Mouse (Mus musculus): Measurements from ENCODE around the gene Heg1. TPM values are rescaled to one million over a fixed set of nuclear protein-coding genes. Genes with fewer than 3 reads are reported as not detected.

Heg1 gene
- 10 to 100 TPM; 24.6 to 28.8 TPM for total RNA-seq (2021)
- long read RNA-seq, experiment 1, partial matches to known transcripts = 1 of 9 reads
- long read RNA-seq, experiment 1, other reads (novel, unspliced or antisense) = 8 of 9 reads
- long read RNA-seq, experiment 2, partial matches to known transcripts = 1 of 10 reads
- long read RNA-seq, experiment 2, other reads (novel, unspliced or antisense) = 8 of 10 reads

DNA sequence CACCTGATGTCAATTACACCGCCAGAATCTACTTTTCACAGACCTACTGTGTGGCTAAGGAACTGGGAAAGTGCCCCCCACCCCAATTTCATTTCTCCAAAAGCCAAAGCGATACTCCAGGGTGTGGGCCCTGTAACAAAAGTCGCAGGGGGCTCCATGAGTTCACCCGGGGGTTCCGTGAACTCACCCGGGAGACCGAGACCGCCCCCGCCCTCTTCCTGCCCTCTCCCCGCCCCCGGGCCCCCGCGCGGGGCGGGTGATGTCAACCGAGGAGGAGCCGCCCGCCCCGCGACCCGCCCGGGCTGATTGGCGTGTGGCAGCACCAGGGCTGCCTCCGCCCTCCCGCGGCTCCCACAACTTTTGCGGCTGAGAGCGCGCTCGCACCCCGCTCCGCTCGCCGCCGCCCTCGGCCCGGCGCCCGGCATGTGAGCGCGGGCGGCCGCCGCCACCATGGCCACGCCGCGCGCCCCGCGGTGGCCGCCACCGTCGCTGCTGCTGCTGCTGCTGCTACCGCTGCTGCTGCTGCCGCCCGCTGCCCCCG is at the start of gene Heg1:
Gene Heg1, plus strand, starts transcription at position 209 of the 541 bp plus-strand sequence.
- peak; percentile 33 to 50 for DNase-seq (ENCODE audit: low spot score in 2 of 2)
- TF ChIP-seq CTCF (conservative IDR thresholded peaks at IDR 0.05) = peak; percentile 20; the same call in 1 of the 2 replicates
- peak within 1 kb of the TSS; percentile 91 for H3K27ac ChIP-seq

DNA sequence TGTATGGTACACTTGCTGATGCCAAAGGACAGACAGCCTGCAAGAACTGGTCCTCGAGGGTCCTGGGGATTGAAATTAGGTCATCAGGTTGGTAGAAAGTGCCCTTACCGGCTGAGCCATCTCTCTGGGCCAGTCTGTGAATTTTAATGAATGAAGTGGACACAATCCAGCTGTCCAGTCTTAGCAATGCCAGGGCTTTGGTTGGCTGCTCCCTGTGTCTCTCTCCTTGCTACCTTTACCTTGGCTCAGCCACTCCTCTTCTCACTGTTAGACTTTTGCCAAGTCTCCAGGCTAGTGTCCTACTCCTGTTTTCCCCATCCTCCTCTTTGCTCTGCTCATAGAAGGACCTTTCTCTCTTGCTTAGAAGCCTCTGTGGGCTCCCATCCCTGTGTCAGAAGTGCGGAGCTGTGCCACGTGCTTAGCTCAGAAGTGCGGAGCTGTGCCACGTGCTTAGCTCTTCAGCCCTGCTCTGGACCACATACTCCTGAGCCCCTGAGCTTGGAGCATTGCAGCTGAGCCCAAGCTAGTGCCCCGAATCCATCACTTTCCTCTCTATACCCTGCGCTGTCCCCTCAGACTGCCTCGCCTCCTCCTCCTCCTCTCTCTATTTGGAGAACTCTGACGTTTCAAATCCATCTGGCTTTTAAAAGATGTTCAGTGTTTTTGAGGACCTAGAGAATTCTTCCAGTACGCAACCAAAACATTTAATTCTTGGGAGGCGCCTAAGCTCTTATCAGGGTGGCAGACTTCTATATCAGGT is 48.2 kb upstream of the Heg1 start:
- no peak for TF ChIP-seq CTCF (conservative IDR thresholded peaks at IDR 0.05)
- H3K27ac ChIP-seq = peak overlapping the region; percentile 32; the same call in 1 of the 2 replicates
- no peak overlapping the region for H3K4me3 ChIP-seq
- peak in 1 of 2 experiments; percentile 19 for DNase-seq (ENCODE audit: low spot score in 2 of 2)

More for the DNA sequence above, at the start of gene Heg1:
- peak within 1 kb of the TSS; percentile 87 for H3K4me3 ChIP-seq

DNA sequence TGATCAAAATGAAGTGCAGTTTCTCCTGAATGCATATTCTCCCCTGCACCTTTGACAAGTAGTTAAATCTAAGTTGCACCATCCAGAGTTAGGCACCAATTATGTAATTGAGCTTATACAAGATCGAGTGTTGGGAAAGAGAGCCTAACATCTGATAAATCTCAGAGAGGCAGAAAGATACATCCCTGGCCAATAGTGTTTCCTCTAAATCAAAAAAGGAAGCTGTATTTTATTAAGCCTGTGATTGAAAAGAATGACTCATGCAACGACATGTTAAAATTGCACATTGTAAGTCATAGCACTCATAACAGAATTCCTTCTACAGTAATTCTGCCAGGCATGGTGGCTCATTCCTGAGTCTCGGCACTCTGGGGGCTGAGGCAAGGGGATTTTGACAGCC is 42.4 kb upstream of the Heg1 start:
- Histone ChIP-seq H3K27ac (peak overlapping the region; percentile 60), H3K4me3 (no peak overlapping the region)
- DNase-seq (ENCODE audit: low spot score in 2 of 2) = peak in 1 of 2 experiments; percentile 15
- TF ChIP-seq CTCF (conservative IDR thresholded peaks at IDR 0.05) = no peak

DNA sequence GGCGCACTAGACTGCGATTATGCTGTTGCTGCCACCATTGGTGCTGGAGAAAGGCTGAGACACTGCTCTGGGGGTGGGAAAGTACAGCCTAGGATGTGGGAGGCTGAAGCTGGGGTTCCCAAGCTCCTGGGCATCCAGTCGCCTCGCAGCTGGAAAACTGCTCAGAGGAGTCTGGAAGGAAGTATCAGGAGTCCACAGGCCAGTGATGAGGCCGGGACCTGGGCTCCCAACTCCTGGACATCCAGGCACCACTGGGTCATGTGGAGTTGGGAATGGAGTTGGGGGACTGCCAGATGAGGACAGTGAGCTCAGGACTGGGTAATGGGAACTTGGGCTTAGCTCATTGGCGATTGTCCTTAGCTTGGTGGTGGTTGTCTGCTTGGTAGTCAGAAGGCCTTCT is 31.1 kb upstream of the Heg1 start:
- no peak for TF ChIP-seq CTCF (conservative IDR thresholded peaks at IDR 0.05)
- no peak overlapping the region for H3K27ac ChIP-seq
- DNase-seq (ENCODE audit: low spot score in 2 of 2) = no peak
- no peak overlapping the region for H3K4me3 ChIP-seq

DNA sequence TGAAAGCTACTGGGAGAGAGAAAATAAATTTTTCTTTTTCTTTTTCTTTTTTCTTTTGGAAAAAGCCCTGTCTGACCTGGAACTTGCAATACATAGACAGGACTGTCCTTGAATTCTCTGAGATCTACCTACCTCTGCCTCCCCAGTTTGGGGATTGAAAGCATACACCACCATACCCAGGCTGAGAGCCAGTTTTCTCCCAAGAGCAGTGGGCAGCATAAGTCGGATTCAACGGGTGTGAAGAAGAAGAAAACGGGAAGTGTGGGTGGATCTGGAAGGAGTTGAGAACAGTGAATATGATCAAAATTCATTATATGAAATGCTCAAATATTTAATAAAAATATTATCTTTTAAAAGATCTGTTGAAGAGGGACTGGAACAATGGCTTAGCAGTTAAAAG is 28.7 kb upstream of the Heg1 start:
- no peak for TF ChIP-seq CTCF (conservative IDR thresholded peaks at IDR 0.05)
- Histone ChIP-seq H3K4me3 (no peak overlapping the region), H3K27ac (no peak overlapping the region)
- DNase-seq (ENCODE audit: low spot score in 2 of 2) = no peak

DNA sequence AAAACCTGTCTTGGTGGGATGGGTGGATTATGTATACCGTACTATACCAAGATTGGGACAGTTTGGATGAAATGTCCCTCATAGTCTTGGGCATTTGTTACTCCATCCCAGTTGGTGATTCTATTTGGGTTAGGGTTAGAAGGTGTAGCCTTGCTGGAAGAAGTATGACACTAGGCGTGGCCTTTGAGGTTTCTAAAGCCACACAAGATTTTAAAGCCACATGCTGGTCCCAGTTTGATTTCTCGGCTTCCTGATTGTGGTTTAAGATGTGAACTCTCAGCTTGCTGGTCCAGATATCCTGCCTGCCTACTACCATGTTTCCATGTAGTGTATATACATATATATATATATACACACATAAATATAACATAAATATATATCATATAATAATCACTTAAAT is 27.0 kb upstream of the Heg1 start:
- H3K27ac ChIP-seq = no peak overlapping the region
- TF ChIP-seq CTCF (conservative IDR thresholded peaks at IDR 0.05) = no peak
- H3K4me3 ChIP-seq = no peak overlapping the region
- DNase-seq (ENCODE audit: low spot score in 2 of 2) = no peak

DNA sequence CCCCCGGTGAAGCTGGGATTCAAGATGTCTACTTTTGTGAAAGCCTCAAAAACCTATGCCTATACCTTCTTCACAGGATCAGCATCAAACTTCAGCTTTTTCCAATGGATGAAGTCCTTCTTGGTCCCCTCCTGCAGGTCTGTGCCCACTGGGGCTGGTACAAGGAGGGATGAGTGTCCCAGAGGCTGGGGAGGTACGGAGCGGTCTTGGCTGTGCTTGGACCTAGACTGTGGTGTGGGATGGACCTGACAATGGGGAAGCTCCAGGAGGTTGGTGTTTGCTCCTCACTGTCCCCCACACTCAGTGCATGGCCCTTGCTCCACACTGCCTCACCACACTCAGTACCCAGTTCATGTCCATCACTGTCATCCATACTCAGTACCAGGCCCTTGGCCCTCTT is 26.0 kb upstream of the Heg1 start:
- no peak for DNase-seq (ENCODE audit: low spot score in 2 of 2)
- H3K4me3 ChIP-seq = no peak overlapping the region
- H3K27ac ChIP-seq = no peak overlapping the region
- no peak for TF ChIP-seq CTCF (conservative IDR thresholded peaks at IDR 0.05)

DNA sequence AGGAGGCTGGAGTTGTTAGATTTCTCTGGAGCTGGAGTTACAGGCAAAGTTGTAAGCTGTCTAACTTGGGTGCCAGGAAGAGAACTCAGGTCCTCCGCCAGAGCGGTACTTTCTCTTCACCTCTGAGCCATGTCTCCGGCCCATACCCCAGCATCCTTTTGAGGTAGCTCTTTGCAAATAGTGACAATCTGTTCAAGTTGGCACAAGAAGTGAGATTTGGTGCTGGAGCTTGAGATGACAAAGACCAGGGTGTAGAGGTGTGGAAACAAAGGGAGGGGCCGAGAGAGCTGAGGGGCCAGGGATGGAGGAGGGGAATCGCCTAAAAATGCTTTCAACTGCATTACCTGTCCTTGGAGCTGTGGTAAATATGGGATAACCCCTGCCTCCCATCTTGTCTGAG is 24.6 kb upstream of the Heg1 start:
- TF ChIP-seq CTCF (conservative IDR thresholded peaks at IDR 0.05) = no peak
- DNase-seq (ENCODE audit: low spot score in 2 of 2) = no peak
- H3K27ac ChIP-seq = no peak overlapping the region
- H3K4me3 ChIP-seq = no peak overlapping the region

DNA sequence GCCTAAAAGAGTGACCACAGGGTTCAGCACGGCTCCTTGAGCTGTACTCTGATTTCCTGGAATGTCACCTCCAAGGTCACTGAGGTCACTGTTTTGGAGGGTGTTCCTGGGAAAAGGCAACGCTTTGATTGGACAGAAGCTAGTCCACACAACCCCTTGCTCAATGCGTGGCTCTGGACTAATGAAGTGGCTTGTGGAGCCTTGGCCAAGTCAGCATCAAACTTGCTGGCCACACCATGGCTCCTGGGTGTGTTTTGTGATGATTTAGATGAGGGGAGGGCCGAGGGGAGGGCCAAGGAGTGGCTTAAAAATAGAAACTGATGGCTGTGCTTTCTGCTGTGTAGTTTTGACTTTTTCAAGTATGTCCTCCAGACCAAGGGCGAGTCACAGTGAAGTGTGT is 24.0 kb upstream of the Heg1 start:
- Histone ChIP-seq H3K4me3 (no peak overlapping the region), H3K27ac (no peak overlapping the region)
- no peak for DNase-seq (ENCODE audit: low spot score in 2 of 2)
- TF ChIP-seq CTCF (conservative IDR thresholded peaks at IDR 0.05) = no peak

DNA sequence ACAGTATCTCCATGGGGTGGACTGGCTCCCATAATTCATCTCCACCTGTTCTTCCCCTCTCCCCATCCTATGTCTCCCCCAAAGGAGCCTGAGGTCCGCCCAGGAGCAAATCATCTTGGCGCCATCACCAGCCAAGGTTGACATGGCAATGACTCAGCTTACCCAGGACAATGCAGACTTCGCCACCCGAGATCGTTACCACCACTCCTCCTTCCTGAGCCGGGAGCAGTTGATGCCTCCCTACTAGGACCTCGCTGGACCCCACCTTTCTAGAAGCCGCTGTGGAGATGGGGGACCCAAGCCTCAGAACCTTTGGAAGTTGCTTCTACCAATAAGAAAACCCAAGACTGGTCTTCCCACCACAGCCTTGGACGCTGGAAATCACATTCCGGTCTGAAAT is 21.3 kb upstream of the Heg1 start:
- no peak for TF ChIP-seq CTCF (conservative IDR thresholded peaks at IDR 0.05)
- H3K4me3 ChIP-seq = no peak overlapping the region
- no peak for DNase-seq (ENCODE audit: low spot score in 2 of 2)
- H3K27ac ChIP-seq = no peak overlapping the region

DNA sequence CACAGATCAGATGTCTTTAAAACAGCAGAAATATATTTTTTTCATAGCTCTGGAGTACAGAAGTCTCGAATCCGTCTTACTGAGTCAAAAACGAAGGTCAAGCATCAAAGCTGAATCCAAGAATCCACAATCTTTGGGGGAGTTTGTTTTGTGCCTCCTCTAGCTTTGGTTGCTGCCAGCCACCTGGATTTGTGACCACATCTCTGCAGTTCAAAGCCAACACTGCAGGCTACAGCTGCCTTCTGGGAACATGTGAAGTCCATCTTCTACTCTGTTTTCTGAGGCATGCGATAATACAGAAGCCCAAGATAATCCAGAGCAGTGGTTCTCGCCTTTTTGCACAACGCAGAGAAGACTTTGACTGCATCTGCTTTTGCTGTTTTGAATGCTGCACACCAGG is 17.9 kb upstream of the Heg1 start:
- H3K4me3 ChIP-seq = no peak overlapping the region
- TF ChIP-seq CTCF (conservative IDR thresholded peaks at IDR 0.05) = no peak
- no peak for DNase-seq (ENCODE audit: low spot score in 2 of 2)
- H3K27ac ChIP-seq = no peak overlapping the region

DNA sequence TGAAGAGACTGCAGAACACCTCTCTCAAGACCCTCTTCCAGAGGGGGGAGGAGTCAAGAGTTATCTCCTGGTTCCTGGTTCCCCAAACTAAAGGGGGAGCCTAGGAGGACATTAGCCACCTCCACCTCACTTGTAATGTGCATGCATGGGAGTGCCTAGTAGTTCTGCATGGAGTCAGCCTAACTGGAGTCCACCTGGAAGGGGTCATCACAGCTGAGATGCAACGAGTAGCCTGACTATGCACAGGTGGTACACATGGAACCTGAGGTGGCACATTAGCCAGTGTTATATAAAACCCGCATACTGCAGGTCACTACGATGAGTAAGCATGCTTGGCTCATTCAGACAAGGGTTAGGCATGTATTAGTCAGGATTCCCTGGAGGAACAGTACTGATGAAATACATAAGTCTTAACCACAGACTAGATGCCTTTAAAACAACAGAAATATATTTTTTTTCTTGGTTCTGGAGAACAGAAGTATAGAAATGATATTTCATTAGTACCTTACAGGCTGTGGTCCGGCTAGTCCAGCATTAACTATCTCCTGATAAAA is 17.1 kb upstream of the Heg1 start:
- Histone ChIP-seq H3K27ac (no peak overlapping the region), H3K4me3 (no peak overlapping the region)
- no peak for TF ChIP-seq CTCF (conservative IDR thresholded peaks at IDR 0.05)
- no peak for DNase-seq (ENCODE audit: low spot score in 2 of 2)

DNA sequence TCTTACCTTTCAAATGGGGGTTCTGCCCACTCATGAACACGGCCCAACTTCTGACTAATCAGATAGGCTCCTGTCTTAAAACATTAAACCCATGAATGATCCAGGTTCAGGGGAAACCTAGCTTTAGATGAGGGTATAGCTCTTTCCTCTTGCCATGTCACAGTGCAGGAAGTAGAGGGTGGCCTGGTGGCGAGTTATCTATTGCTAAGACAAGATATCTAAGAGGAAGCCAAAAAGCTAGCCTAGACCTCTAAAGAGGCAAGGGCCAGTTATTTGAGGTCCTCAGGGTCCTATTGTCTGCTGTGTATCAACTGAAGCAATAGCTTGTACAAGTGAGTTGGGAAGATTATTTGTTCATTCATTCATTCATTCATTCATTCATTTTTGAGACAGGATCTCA is 15.7 kb upstream of the Heg1 start:
- Histone ChIP-seq H3K4me3 (no peak overlapping the region), H3K27ac (no peak overlapping the region)
- no peak for DNase-seq (ENCODE audit: low spot score in 2 of 2)
- TF ChIP-seq CTCF (conservative IDR thresholded peaks at IDR 0.05) = no peak

All from layer of hippocampus, adult 2 months (tissue).